8 mouse cellular contexts compared by ENCODE assay signal in genomic region chr6:24347745-24348480, GRCm38 (mm10).
DNase-seq lines count a peak whose midpoint lies in the region; ATAC-seq and TF ChIP-seq lines count a peak whose summit lies in the region.

No protein-coding gene starts in this region.

- peak; percentile 27 for DNase-seq in midbrain, embryonic 10.5 days (ENCODE audit: low spot score)
- DNase-seq in midbrain, embryonic 11.5 days (ENCODE audit: low spot score, missing footprints), result no peak
- DNase-seq in lung, embryonic 14.5 days, result peak; percentile 77
- peak; percentile 1 for DNase-seq in spleen, adult 12 weeks (ENCODE audit: low spot score)
- no peak for DNase-seq in layer of hippocampus, postnatal 10 days (ENCODE audit: low spot score in 2 of 2)
- no peak for DNase-seq in cerebellum, adult 11-12 months

- no peak; the same call in none of the 2 replicates for ATAC-seq in midbrain, embryonic 11.5 days (ENCODE audit: low FRiP score)
- ATAC-seq in embryonic facial prominence, embryonic 13.5 days (ENCODE audit: insufficient number of reproducible peaks, insufficient read depth, low FRiP score, low TSS enrichment, low read depth), result no peak
- peak; percentile 67; the same call in 1 of the 2 replicates for ATAC-seq in intestine, embryonic 15.5 days
- ATAC-seq in lung, embryonic 14.5 days (ENCODE audit: insufficient read depth), result peak; percentile 87

- H3K4me2 ChIP-seq in midbrain, embryonic 11.5 days, result no peak overlapping the region
- H3K4me2 ChIP-seq in embryonic facial prominence, embryonic 13.5 days, result peak overlapping the region; percentile 30; the same call in 1 of the 2 replicates
- H3K4me2 ChIP-seq in intestine, embryonic 15.5 days (replicated peaks), result no peak overlapping the region
- H3K4me2 ChIP-seq in lung, embryonic 14.5 days, result no peak overlapping the region

- peak overlapping the region; percentile 33; the same call in 1 of the 2 replicates for H3K27ac ChIP-seq in midbrain, embryonic 10.5 days (replicated peaks)
- no peak overlapping the region for H3K27ac ChIP-seq in midbrain, embryonic 11.5 days (ENCODE audit: low read depth, low read length)
- no peak overlapping the region for H3K27ac ChIP-seq in embryonic facial prominence, embryonic 13.5 days
- H3K27ac ChIP-seq in intestine, embryonic 15.5 days, result peak overlapping the region; percentile 32; the same call in 1 of the 2 replicates
- peak overlapping the region; percentile 42; the same call in 1 of the 2 replicates for H3K27ac ChIP-seq in lung, embryonic 14.5 days (ENCODE audit: low read depth)

- H3K36me3 ChIP-seq in midbrain, embryonic 10.5 days, result no peaks in the 10 kb centered on the region
- no peaks in the 10 kb centered on the region for H3K36me3 ChIP-seq in midbrain, embryonic 11.5 days (ENCODE audit: control insufficient read depth, insufficient read depth, low read length)
- no peaks in the 10 kb centered on the region for H3K36me3 ChIP-seq in embryonic facial prominence, embryonic 13.5 days
- H3K36me3 ChIP-seq in intestine, embryonic 15.5 days, result no peaks in the 10 kb centered on the region
- no peaks in the 10 kb centered on the region for H3K36me3 ChIP-seq in lung, embryonic 14.5 days (ENCODE audit: insufficient read depth)

- 48% methylated on average over 13 of the region's 13 CpGs for WGBS in midbrain, embryonic 10.5 days
- 45% methylated on average over 13 of the region's 13 CpGs for WGBS in midbrain, embryonic 11.5 days
- 49% methylated on average over 13 of the region's 13 CpGs for WGBS in embryonic facial prominence, embryonic 13.5 days
- 54% methylated on average over 13 of the region's 13 CpGs for WGBS in intestine, embryonic 15.5 days
- 39% methylated on average over 13 of the region's 13 CpGs for WGBS in lung, embryonic 14.5 days

- no peaks in the 10 kb centered on the region for H3K9me3 ChIP-seq in midbrain, embryonic 10.5 days (replicated peaks)
- H3K9me3 ChIP-seq in midbrain, embryonic 11.5 days (ENCODE audit: control insufficient read depth, low read length), result no peaks in the 10 kb centered on the region
- H3K9me3 ChIP-seq in embryonic facial prominence, embryonic 13.5 days, result no peaks in the 10 kb centered on the region
- H3K9me3 ChIP-seq in intestine, embryonic 15.5 days, result no peaks in the 10 kb centered on the region
- H3K9me3 ChIP-seq in lung, embryonic 14.5 days (ENCODE audit: low read depth, low read length), result no peaks in the 10 kb centered on the region

- H3K27me3 ChIP-seq in midbrain, embryonic 10.5 days (ENCODE audit: low read depth, poor library complexity, severe bottlenecking), result no peaks in the 10 kb centered on the region
- H3K27me3 ChIP-seq in midbrain, embryonic 11.5 days (ENCODE audit: control insufficient read depth, insufficient read depth, low read length), result no peaks in the 10 kb centered on the region
- no peaks in the 10 kb centered on the region for H3K27me3 ChIP-seq in embryonic facial prominence, embryonic 13.5 days
- H3K27me3 ChIP-seq in intestine, embryonic 15.5 days (replicated peaks), result no peaks in the 10 kb centered on the region
- no peaks in the 10 kb centered on the region for H3K27me3 ChIP-seq in lung, embryonic 14.5 days (ENCODE audit: insufficient read depth, low read length)

- no peak for TF ChIP-seq CTCF in lung, embryonic 14.5 days (IDR thresholded peaks at IDR 0.05; ENCODE audit: low read depth)

- H3K4me1 ChIP-seq in midbrain, embryonic 10.5 days, result peaks cover 9% of the 10 kb centered on the region
- H3K4me1 ChIP-seq in midbrain, embryonic 11.5 days (ENCODE audit: control insufficient read depth, insufficient read depth, low read length), result peaks cover 2% of the 10 kb centered on the region; the same call in 1 of the 2 replicates
- no peaks in the 10 kb centered on the region for H3K4me1 ChIP-seq in embryonic facial prominence, embryonic 13.5 days
- no peaks in the 10 kb centered on the region for H3K4me1 ChIP-seq in intestine, embryonic 15.5 days (replicated peaks)
- no peaks in the 10 kb centered on the region for H3K4me1 ChIP-seq in lung, embryonic 14.5 days (ENCODE audit: insufficient read depth)

- no peak overlapping the region for H3K9ac ChIP-seq in midbrain, embryonic 11.5 days (ENCODE audit: low read length)
- no peak overlapping the region for H3K9ac ChIP-seq in embryonic facial prominence, embryonic 13.5 days
- no peak overlapping the region for H3K9ac ChIP-seq in intestine, embryonic 15.5 days
- H3K9ac ChIP-seq in lung, embryonic 14.5 days, result no peak overlapping the region

- H3K4me3 ChIP-seq in midbrain, embryonic 10.5 days, result no peak overlapping the region
- H3K4me3 ChIP-seq in midbrain, embryonic 11.5 days (ENCODE audit: low read depth, low read length), result no peak overlapping the region
- no peak overlapping the region for H3K4me3 ChIP-seq in embryonic facial prominence, embryonic 13.5 days
- no peak overlapping the region for H3K4me3 ChIP-seq in intestine, embryonic 15.5 days (replicated peaks)
- H3K4me3 ChIP-seq in lung, embryonic 14.5 days (ENCODE audit: low read depth, low read length), result no peak overlapping the region

Comparison
In these comparisons a context has a peak if more than half of its experiments do, and no peak if none do; other contexts are left out.
1. DNase-seq: peak in midbrain, embryonic 10.5 days (single experiment), lung, embryonic 14.5 days (single experiment) and spleen, adult 12 weeks (single experiment); none in midbrain, embryonic 11.5 days (single experiment), layer of hippocampus, postnatal 10 days (0 of 2) and cerebellum, adult 11-12 months (single experiment).
2. H3K27ac ChIP-seq: peak in midbrain, embryonic 10.5 days (single experiment), intestine, embryonic 15.5 days (single experiment) and lung, embryonic 14.5 days (single experiment); none in midbrain, embryonic 11.5 days (single experiment) and embryonic facial prominence, embryonic 13.5 days (single experiment).
3. ATAC-seq: peak in intestine, embryonic 15.5 days (single experiment) and lung, embryonic 14.5 days (single experiment); none in midbrain, embryonic 11.5 days (single experiment) and embryonic facial prominence, embryonic 13.5 days (single experiment).